Mouse (Mus musculus): ENCODE results near the gene Zfp870. TPM values are rescaled to one million over a fixed set of nuclear protein-coding genes. Genes with fewer than 3 reads are reported as not detected.

Gene Zfp870
- total RNA-seq (2021): 1 to 10 TPM; 6.2 TPM
- long read RNA-seq, experiment 1, full-length matches to known transcripts: 7 of 10 reads
- long read RNA-seq, experiment 1, partial matches to known transcripts: 0 of 10 reads
- long read RNA-seq, experiment 1, other reads (novel, unspliced or antisense): 3 of 10 reads
- long read RNA-seq, experiment 2, full-length matches to known transcripts: 12 of 13 reads
- long read RNA-seq, experiment 2, partial matches to known transcripts: 0 of 13 reads
- long read RNA-seq, experiment 2, other reads (novel, unspliced or antisense): 1 of 13 reads

DNA sequence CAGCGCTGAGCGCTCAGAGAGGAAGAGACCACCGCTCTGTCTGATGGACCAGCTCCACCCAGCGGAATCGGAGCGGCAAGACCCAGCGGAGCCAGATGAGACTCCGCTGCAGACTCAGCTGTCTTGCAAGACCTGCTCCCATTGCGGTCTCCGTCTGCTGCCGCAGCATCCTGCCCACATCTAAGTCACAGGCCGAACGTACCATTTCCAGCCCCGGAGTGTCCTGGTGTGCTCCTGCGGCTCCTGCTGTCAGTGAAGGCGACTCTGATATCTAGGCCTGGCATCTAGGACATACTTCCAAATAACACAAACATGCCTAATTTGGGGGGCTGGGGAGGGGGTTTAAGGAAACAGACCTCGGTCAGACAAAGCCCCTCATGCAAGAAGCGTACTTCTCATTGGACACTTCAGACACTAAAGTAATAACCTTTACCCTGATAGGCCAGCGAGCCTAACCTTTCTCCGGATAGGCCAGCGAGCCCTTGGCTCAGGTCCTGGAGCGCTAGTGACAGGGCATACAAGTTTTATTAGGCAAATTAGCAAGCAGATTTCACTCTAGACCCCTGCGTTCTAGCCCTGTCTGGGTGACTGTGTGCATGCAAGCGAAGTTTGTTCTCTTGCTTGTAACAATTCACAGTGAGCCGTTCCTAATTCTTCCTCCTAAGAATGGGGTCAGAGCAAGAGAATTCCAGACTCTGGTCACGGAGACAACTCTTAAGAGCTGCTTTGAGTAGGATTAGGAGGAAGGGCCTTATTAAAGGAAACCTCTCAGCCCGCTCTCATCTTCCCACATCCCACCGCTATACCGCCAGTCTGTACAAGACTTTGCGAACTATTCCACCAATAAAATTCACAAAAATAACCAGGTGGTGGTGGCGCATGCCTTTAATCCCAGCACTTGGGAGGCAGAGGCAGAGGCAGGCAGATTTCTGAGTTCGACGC, at the start of gene Zfp870:
Gene Zfp870 (minus strand): TSS at position 404 of the 942 bp plus-strand sequence.
- intact Hi-C loops (cut with DNase I; ENCODE audit: low total_unique reads): no loop called here
- DNase-seq: peak; percentile 86

DNA sequence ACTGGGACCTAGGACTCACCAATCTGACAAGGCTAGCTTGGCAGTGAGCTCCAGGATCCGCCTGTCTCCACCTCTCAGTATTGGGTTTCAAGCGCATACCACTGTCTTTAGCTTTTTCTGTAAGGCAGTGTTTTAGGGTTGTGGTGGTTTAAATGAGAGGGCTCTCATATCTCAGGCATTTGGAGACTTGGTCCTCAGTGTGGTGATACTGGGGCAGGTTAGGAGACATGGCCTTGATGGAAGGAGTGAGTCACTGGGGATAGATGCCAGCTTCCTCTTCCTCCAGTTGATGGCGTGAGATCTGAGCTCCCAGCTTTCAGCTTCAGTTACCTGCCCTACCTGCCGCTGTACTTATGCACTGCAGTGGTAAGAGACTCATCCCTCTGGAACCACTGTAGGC, 48.4 kb upstream of the Zfp870 start:
- no peak for DNase-seq
- intact Hi-C loops (cut with DNase I; ENCODE audit: low total_unique reads): no loop called here

DNA sequence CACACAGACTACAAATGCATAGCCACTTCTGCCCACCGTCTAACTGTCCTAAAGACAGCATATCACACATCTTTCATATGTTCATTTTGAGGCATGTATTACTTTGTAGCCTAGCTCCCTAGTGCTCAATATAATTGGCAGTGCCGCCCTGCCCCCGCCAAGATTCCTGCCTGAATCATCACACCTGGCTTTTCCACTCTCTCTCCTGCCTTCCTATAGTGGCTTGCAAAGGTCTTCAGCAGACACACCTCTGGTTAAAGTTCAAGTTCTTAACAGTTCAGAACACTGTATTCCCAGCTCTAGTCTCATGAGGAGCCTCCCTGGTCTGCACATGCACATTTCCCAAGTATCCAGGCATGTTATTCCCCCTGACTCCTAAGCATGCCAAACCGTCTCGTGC, 36.4 kb upstream of the Zfp870 start:
- no peak for DNase-seq
- intact Hi-C loops (cut with DNase I; ENCODE audit: low total_unique reads): no loop called here

DNA sequence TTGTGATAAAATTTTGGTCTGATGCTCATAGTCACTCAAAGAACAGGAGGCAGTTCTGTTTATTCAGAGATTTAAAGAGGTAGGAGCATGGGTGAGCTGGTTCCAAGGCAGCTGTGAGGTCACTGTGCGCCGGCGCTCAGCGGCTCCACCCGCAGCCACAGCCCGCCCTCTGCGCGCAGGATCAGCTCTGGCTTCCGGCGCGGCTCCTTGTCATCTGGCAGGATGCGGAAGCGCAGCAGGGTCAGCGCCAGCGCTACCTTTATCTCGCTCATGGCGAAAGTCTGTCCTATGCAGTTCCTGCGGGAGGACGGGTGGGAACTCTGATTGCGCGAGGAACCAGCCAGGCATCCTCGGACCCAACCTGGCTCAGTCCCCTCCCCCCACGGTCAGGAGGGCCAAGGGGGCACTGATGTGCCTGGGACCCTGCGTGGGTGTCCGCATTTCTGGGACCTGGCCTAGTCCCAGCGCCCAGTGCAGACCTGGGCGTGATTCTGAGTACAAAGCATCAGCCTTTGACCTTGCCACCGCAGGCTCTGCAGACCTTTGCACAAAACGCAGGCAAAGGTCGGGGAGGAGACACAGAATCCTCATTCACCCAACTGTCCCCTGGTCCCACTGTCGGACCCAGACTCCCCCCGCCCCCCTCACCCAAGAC, 33.3 kb upstream of the Zfp870 start:
- peak; percentile 79 for DNase-seq
- intact Hi-C loops (cut with DNase I; ENCODE audit: low total_unique reads): no loop called here

DNA sequence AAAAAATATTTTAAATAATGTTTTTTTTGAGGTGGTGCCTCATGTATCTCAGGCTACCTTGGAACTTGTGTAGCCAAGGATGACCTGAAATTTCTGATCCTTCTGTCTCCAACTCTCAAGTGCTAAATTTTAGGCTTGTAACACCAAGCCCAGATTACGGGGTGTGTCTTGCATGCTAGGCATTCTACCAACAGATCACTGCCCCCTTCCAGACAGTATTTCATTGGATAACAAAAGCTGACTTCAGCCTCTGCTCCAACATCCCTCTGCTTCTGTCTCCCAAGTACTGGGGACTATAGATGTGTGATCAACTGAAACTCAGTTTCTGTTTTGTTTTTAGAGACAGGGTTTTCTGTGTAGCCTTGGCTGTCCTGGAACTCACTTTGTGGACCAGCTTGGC, 32.2 kb upstream of the Zfp870 start:
- intact Hi-C loops (cut with DNase I; ENCODE audit: low total_unique reads): no loop called here
- DNase-seq: no peak

DNA sequence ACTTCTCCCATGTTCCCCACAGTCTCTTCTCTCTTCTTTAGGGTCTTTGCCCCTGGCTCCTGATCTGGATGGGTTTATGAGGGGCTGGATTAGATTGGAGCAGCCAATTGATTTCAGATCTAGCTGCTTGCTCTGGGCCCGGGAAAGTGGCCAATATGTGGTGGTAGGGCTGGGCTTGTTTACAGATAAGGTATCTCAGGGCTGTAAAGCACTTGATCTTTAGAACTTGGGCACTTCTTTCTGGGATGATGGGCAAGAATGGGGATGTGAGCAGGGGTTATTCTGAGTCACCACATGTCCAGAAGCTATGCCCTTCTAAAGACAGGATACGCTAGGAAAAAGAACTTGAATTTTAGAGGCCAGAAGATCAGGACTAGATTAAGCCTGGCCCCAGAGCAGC, 27.7 kb upstream of the Zfp870 start:
- intact Hi-C loops (cut with DNase I; ENCODE audit: low total_unique reads): no loop called here
- DNase-seq: no peak

DNA sequence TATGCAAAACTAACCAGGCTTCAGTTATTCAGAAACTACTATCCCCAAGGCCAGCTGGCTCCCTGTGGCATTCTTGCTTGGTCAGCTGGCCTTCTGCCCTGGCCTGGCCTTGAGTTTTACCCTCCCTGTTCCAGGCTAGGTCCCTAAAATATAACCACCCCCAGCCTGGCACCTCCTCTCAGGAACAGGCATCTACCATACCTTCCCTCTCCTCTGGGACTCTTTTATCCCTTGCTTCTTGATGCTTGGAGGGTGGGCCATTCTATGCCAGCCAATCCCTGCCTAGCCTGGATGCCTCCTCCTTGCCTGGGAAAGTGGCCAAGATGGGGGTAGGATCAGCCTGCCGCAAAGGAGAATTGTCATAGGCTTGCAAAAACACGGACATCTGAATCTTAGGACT, 25.7 kb upstream of the Zfp870 start, which contains the start of gene Cyp4f14:
Gene Cyp4f14 (minus strand): TSS at position 212 of the 400 bp plus-strand sequence.
- peak; percentile 33 for DNase-seq
- intact Hi-C loops (cut with DNase I; ENCODE audit: low total_unique reads): no loop called here

DNA sequence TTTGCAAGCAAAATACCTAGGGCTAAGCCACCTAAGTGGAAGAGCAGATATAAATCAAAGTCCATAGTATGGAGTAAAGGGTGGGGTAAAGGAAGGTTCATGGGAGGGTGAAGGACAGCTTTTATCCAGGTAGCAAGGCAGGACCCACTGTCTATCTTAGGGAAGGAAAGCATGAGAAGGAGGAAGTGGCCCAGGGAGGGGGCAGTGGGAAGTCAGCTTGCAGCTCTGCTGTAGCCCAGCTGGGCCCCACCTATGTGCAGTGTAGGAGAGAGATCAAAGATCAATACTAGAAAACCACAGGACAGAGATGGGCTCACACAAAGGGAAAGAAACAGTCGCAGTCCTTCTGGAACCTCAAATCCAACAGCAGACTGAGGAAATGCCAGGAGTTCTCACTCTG, 24.6 kb upstream of the Zfp870 start:
- no peak for DNase-seq
- intact Hi-C loops (cut with DNase I; ENCODE audit: low total_unique reads): no loop called here

DNA sequence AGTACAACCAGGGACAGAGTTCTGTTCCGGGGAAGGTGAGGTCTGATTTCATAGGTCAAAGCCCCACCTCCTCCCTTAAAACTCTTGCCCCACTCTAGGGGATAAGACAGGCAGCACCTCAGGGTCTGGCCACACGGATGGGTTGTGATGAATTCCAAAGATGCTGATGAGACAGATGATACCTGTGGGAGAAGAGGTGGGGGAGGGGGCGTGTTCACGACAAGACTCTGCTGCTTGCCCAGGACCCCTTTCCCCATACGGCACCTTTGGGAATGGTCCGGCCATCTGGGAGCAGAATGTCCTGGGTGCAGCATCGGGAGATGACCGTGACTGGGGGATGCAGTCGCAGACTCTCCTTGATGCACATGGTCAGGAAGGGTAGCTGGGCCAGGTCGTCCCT, 14.7 kb upstream of the Zfp870 start:
- DNase-seq: no peak
- intact Hi-C loops (cut with DNase I; ENCODE audit: low total_unique reads): loop anchor here (5.0 kb wide), 1 partner anchor 46 kb away; no protein-coding TSS in a partner anchor

DNA sequence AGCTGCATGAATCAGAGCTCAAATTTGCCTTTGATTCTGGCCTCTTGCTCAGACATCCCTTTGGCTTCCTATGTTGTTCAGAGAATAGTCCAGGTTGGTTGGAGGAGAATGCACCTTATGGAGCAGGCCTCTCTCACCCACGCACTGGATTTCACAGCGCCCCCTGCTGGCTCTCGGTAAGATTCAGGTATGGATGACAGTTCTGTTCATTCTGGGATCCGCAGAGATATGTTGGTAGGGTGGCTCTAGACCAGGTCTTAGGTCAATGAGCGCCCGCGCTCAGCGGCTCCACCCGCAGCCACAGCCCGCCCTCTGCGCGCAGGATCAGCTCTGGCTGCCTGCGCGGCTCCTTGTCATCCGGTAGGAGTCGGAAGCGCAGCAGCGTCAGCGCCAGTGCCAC, 13.8 kb upstream of the Zfp870 start:
- peak; percentile 19 for DNase-seq
- intact Hi-C loops (cut with DNase I; ENCODE audit: low total_unique reads): loop anchor here (5.0 kb wide), 1 partner anchor 47 kb away; no protein-coding TSS in a partner anchor

DNA sequence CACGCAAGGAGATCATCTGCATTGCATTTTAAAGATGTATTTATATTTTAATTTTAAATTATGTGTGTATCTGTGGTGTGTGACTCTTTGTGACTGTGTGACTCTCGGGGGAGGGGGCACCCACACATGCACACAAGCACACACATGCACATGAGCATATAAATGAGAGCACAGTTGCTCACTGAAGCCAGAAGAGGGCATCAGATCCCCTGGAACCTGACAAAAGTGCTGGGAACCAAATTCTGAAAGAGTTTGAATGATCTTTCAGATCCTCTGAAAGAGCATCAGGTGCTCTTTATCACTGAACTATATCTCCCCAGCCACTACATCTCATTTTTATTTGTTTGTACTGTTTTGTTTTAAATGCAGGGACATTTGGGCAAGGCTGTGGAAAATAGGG, 13.0 kb upstream of the Zfp870 start:
- DNase-seq: no peak
- intact Hi-C loops (cut with DNase I; ENCODE audit: low total_unique reads): no loop called here

DNA sequence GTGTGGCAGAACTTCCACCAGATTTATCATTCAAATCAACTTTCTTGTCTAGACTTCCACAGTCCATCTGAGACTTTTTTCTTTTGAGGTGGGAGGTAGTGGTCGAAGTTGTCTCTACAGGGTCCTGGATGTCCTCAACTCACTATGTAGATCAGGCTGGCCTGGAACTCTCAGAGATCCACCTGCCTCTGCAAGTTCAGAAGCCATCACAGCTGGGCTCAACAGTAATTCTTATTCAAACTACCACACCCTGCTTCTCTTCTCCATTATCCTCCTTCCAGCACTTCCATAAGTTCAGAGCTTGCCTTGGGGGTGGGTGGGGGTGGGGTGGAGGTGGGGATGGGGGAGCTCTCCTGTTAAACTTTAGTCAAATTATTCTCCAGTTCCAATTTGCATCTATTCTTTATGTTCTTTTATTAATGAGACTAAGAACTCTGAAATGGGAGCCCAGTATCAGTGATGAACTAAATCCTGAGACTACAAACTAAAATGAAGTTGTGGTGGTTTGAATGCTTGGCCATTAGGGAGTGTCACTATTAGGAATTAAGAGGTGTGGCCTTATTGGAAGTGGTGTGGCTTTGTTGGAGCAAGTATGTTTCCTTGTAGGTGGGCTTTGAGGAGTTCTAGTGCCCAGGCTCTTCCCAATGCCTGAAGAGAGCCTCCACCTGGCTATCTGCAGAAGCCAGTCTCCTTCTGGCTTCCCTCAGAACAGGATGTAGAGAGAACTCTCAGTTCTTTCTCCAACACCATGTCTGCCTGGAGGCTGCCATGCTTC, 10.5 kb upstream of the Zfp870 start:
- DNase-seq: no peak
- intact Hi-C loops (cut with DNase I; ENCODE audit: low total_unique reads): no loop called here

DNA sequence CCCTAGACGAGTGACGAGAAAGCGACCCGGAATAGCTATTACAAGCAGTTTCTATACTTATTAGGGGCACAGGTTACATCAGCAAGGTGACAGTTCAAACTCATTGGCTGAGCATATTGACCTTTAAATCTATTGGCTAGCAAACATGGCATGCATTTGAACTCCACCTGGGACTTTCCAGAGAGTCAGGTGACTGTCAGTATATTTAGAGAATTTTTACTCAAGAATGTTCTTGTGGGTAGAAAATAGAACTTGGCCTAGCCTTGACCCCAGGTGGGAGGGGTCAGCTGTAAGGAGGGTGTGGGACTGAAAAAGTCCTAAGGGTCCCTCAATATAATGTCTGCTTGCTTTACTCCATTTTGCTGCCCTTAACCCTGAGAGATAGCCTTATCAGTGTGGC, 4.0 kb upstream of the Zfp870 start:
- intact Hi-C loops (cut with DNase I; ENCODE audit: low total_unique reads): no loop called here
- no peak for DNase-seq

DNA sequence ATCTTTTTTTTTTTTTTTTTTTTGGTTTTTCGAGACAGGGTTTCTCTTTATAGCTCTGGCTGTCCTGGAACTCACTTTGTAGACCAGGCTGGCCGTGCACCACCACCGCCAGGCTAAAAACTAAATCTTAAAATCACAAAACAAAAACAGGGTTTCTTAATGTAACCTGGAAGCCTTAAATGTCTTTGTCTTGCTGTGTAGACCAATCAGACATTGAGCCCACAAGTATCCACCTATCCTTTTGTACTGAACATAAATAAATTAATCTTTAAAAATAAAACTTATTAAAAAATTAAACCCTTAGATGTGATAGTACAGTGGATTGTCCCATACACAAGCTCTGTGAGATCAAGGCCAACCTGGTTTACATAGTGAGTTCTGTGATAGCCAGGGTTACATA, 2.5 kb upstream of the Zfp870 start:
- intact Hi-C loops (cut with DNase I; ENCODE audit: low total_unique reads): no loop called here
- DNase-seq: no peak

DNA sequence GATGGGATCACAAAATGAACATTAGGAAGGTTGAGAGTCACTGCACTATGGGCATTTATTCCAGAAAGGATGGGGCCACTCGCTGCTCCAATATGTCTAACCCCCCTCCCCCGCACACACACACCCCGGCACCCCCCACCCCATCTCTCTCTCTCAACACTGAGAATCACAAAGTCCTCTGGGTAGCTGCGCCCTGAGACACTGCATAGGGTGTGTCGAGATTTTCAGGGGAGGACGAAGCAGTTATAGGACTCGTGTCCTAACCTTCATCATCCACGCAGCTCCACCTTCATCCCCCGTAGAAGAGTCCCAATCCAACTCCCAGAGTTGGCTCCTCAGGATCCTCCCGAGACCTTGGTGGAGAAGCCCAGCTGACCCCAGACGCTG, 597 bp downstream of the Zfp870 start:
- intact Hi-C loops (cut with DNase I; ENCODE audit: low total_unique reads): no loop called here
- no peak for DNase-seq

DNA sequence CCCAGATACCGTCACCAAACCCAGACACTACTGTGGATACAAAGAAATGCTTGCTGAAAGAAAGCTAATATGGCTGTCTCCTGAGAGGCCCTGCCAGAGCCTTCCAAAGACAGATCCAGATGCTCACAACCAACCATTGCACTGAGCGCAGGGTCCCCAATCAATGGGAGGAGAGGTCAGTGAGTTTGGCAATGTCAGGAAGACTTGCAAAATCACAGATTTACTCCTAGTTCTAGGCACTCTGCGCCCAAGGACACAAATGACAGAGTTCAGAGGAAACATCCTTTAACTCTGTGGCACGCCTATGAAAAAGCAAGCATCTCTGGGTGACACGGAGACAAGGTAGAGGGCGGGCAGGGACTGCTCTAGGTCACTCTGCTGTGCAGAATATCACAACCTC, 1.8 kb downstream of the Zfp870 start:
- DNase-seq: no peak
- intact Hi-C loops (cut with DNase I; ENCODE audit: low total_unique reads): no loop called here

DNA sequence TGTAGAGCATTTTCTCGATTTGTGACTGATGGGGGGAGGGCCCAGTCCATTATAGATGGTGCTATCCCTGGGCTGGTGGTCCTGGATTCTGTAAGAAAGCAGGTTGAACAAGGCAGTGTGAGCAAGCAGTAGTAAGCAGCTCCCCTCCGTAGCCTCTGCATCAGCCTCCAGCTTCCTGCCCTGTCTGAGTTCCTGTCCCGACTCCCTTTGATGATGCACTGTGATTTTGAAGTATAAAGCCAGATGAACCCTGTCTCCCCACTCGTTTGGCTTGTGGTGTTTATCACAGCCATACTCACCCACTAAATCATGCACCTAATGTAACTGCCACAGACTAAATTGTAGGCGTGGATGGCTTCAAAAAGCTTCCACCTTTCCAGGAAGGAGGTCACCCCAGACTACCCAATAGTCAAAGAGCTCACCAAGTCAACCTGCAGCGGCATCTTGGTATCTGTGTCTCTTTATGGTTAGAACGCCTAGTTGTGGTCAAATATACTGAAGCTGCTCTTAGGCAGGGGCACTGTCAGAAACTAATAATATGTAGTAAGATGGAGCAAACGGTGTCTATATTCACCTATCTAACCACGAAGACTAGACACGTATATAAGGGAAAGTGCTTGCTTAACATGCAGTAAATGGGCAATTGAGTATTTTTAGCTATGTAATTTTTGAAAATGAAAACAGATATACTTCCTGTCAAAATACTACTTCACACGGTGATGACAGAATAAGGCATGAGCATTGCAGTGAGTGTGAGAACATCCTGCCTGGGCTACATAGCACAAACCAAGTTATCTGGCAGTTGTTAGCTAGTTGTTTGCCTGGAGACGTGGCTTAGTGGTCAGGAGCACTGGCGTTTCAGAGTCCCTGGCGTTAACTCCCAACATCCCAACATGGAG, 10.9 kb downstream of the Zfp870 start:
- intact Hi-C loops (cut with DNase I; ENCODE audit: low total_unique reads): no loop called here
- DNase-seq: no peak

DNA sequence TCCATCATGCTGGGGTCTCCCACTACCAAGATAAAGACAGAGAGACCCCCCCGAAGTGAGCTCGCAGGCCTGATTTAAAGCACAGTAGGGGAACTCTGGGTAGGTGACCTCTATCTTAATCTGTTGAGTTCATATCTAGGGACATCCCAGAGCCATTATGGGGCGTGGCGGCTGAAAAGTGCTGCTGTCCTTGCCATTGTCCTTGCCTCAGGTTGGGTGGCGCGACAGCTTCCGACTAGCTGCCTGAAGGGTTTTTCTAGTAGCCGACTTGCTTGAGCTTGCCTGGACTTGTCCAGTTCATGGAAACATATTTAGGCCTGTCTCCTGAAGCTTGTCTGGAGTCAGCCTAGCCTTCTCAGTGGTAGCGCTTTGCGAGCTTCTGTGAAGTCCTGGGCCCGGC, 12.7 kb downstream of the Zfp870 start:
- intact Hi-C loops (cut with DNase I; ENCODE audit: low total_unique reads): loop anchor here (10.0 kb wide), 1 partner anchor 104 kb away; no protein-coding TSS in a partner anchor

More for the DNA sequence above, 12.7 kb downstream of the Zfp870 start:
- no peak for DNase-seq

Measured in gastrocnemius, postnatal 14 days (tissue).